Mouse (Mus musculus) gastrocnemius, adult 2 months (tissue): ENCODE results near the gene Filip1l. TPM values are rescaled to one million over a fixed set of nuclear protein-coding genes. Genes with fewer than 3 reads are reported as not detected.
"Not testable (repeated sequence)": the region's sequence is repeated elsewhere in the genome, so short reads cannot be mapped to it uniquely, and the experiment has no call there.

Experiments
- DNase-seq: peaks from one replicate; pipeline ENCODE4 v3.0.0; 2022
- H3K27ac ChIP-seq: fragments of 200-600 bp; 2 replicates; pipeline ENCODE4 v1.8.1; 2022; ENCODE audit warnings: mild to moderate bottlenecking
- H3K4me3 ChIP-seq: fragments of 200-600 bp; 2 replicates; pipeline ENCODE4 v1.8.1; 2022; ENCODE audit warnings: mild to moderate bottlenecking, moderate library complexity
- CTCF ChIP-seq: fragments of 200-600 bp; IDR thresholded peaks from 2 replicates; pipeline ENCODE4 v1.8.1; 2022; ENCODE audit warnings: antibody characterized with exemption, mild to moderate bottlenecking, moderate library complexity
- intact Hi-C: fragments of 180-260 bp; cut with DNase I; formaldehyde crosslinking; loops from one replicate; pipeline ENCODE4 v1.15.1; 2025
- total RNA-seq, 2 experiments: library from RNA; stranded (reverse); gene quantifications; 2 replicates each; pipeline ENCODE4 v1.2.3; 2021

Gene Filip1l
- total RNA-seq, 2 experiments from 2014 or later: 37.5 to 67.0 TPM

- TF ChIP-seq CTCF: no peak
- intact Hi-C loops: no loop called here
- no peak overlapping the region for H3K4me3 ChIP-seq
Observed at GRCm38 (mm10) chr16:57384274-57384673, 31.4 kb downstream of the Filip1l start.

DNA sequence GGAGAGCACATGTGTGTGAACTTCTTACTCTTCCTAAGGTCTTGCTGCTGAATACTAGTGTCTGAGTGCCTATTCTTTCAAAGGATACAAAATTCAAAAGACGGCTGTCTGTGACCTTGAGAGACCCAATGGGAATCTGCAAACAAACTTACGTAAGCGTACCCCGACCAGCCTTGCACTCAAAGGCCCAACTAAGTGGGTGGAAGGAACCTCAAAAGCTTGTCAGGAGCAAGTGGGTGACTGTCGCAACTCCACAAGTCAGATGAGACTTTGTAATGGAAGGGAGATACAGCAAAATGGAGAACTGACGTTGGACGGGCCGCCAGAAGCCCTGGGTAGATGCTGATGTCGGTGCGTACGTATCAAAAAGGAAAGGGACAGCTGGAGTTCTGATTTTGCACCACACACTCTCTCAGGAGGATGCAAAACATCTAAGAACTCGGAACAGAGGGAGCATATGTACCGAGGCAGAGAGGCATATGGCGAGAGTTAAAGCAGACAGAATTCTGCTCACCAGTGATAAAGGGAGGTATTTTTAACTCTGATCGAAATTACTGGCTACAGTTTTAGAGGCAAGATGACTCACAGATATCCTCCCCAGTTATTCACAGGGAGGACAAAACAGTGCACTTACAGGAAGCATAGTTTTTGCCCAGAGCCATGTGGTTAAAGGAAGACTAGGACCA, 36.8 kb downstream of the Filip1l start:
- Histone ChIP-seq H3K27ac (peak overlapping the region; percentile 35), H3K4me3 (no peak overlapping the region)
- no peak for TF ChIP-seq CTCF
- intact Hi-C loops: no loop called here
- no peak for DNase-seq

More at GRCm38 (mm10) chr16:57384274-57384673, 31.4 kb downstream of the Filip1l start:
- H3K27ac ChIP-seq: no peak overlapping the region
- no peak for DNase-seq

DNA sequence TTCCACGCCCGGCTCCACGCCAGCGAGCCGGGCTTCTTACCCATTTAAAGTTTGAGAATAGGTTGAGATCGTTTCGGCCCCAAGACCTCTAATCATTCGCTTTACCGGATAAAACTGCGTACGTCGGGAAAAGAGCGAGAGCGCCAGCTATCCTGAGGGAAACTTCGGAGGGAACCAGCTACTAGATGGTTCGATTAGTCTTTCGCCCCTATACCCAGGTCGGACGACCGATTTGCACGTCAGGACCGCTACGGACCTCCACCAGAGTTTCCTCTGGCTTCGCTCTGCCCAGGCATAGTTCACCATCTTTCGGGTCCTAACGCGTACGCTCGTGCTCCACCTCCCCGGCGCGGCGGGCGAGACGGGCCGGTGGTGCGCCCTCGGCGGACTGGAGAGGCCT, 38.3 kb downstream of the Filip1l start:
- DNase-seq, H3K27ac ChIP-seq, intact Hi-C loops, H3K4me3 ChIP-seq: not testable (repeated sequence)

DNA sequence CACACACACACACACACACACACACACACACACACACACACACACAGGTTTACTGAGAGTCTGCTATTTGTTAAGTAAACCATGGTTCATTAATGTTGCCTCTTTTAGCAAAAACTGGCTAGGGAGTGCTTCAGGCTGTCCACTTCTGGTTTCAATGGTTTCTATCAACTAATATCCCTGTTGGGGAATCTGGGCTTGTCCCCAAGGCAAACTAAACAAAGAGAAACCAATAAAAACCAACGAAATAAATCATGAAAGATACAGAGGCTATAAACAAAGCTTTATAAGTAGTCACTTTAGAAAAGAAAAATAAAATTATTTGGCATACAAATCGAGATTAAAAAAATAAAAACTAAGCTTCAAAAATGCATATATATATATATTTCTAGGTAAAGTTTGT, 39.6 kb downstream of the Filip1l start:
- H3K4me3 ChIP-seq: no peak overlapping the region; the same call in 1 of the 2 replicates
- peak overlapping the region; percentile 80 for H3K27ac ChIP-seq
- intact Hi-C loops: no loop called here
- no peak for TF ChIP-seq CTCF
- DNase-seq: no peak

DNA sequence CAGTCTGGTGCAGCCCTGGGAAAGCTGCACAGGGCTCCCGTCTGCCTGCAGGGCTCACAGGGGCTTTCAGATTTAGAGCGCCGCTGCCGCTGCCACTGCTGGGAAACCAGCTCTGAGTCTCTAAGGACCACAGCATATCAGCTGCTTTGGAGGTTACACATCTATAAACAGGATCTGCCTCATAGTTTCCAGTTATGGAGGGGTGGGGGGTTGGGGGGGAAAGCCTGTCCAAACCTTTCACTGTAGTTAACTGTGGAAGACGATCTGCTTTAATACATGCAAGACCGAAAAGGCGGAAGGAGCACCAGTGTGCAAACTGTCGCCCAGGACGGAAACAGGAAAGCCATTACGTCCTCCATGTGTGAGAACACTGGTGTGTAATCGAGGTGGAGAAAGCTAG, 40.3 kb downstream of the Filip1l start:
- intact Hi-C loops: no loop called here
- TF ChIP-seq CTCF: no peak
- Histone ChIP-seq H3K27ac (peak overlapping the region; percentile 80), H3K4me3 (peak overlapping the region; percentile 56)
- peak; percentile 61 for DNase-seq

- H3K27ac ChIP-seq: peak overlapping the region; percentile 29; the same call in 1 of the 2 replicates
- intact Hi-C loops: loop anchor here (5.0 kb wide), 2 partner anchors 34 to 181 kb away; no protein-coding TSS in a partner anchor
- no peak overlapping the region for H3K4me3 ChIP-seq
- no peak for DNase-seq
- TF ChIP-seq CTCF: no peak
Observed at GRCm38 (mm10) chr16:57396249-57396648, 43.4 kb downstream of the Filip1l start.

GRCm38 (mm10) chr16:57397845-57398244, 45.0 kb downstream of the Filip1l start:
- H3K27ac ChIP-seq: peak overlapping the region; percentile 57; the same call in 1 of the 2 replicates
- no peak for TF ChIP-seq CTCF
- H3K4me3 ChIP-seq: no peak overlapping the region
- DNase-seq: no peak
- intact Hi-C loops: loop anchor here (1.0 to 5.0 kb wide), 3 partner anchors 36 to 179 kb away; no protein-coding TSS in a partner anchor

DNA sequence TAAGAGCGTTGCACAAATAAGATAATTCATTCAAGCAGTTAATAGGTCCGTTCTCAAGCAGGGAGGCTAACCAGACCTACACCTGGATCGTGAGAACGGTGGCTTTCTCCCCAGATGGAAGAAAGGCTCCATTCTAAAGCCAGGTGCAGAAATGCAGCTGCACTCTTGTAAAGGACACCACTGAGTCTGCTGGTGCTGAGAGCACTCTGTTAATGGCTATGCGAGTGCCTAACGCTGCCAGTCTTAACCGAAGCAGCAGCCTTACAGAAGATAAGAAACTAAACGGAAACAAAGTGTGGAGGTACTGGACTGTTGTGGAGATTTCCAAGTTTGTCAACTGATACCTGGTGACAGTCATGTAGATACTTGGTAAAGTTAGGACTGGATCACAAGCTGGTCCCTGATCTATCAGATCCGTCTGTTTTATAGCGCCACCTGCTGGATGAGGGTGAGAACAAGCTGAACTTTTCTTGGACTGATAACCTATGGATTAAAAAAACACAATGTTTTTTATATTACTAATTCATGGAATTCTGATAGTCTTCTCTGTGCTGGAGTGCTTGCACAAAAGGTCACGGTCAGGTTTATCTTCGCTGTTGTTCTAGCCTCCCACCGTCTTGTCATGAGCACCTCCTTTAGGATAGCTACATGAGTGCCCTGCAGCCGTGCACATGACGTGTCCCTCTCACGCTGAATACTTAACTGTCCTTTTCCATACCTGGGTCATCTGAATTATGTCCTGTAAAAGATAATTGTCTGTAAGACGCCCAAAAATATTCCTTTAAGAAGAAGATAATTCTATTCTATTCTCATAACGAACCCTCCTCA, 45.7 kb downstream of the Filip1l start:
- TF ChIP-seq CTCF: peak; percentile 84
- Histone ChIP-seq H3K4me3 (peak overlapping the region; percentile 49), H3K27ac (peak overlapping the region; percentile 70)
- intact Hi-C loops: loop anchor here (1.0 to 5.0 kb wide), 3 partner anchors 36 to 179 kb away; no protein-coding TSS in a partner anchor
- DNase-seq: peak; percentile 75

DNA sequence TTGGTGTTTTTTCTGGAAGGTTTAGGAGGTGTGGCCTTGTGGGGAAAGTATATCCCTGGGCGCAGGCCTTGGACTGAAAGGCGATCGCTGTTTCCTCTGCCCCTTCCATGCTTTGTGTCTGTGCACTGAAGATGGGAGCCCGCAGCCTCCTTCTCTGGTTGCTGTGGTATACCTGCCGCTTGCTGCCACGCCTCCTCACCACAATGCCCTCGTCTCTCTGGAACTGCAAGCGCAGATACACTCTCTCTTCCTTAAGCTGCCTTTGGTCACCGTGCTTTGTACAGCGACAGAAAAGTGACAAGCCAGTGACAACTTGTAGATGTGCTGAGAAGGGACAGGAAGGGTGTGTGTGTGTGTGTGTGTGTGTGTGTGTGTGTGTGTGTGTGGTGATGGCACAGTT, 46.7 kb downstream of the Filip1l start:
- intact Hi-C loops: loop anchor here (5.0 kb wide), 2 partner anchors 37 to 178 kb away; no protein-coding TSS in a partner anchor
- DNase-seq: no peak
- no peak overlapping the region for H3K27ac ChIP-seq
- no peak for TF ChIP-seq CTCF
- no peak overlapping the region for H3K4me3 ChIP-seq

DNA sequence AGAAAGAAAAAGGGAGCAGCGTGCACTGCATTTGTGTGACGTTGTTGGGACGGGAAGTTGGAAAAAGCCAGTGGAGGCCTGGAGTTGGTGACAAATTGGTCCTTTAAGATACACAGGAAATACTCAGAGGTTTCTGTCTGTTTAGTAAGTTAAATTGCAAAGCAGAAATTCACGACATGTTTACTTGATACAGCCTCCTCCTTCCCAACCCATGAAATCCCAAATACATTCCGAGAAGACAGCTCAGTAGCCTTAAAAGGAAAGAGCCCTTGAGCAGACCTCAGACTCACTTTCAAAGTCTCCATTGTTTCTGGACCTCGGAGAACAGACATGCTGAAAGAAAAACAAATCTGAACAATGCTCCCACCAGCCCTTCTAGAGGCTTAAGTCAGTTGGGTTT, 48.8 kb downstream of the Filip1l start:
- TF ChIP-seq CTCF: no peak
- Histone ChIP-seq H3K27ac (peak overlapping the region; percentile 4), H3K4me3 (no peak overlapping the region)
- no peak for DNase-seq
- intact Hi-C loops: no loop called here

- Histone ChIP-seq H3K4me3 (no peak overlapping the region), H3K27ac (peak overlapping the region; percentile 4)
- no peak for DNase-seq
- TF ChIP-seq CTCF: no peak
- intact Hi-C loops: no loop called here
Observed at GRCm38 (mm10) chr16:57402910-57403309, 50.0 kb downstream of the Filip1l start.

DNA sequence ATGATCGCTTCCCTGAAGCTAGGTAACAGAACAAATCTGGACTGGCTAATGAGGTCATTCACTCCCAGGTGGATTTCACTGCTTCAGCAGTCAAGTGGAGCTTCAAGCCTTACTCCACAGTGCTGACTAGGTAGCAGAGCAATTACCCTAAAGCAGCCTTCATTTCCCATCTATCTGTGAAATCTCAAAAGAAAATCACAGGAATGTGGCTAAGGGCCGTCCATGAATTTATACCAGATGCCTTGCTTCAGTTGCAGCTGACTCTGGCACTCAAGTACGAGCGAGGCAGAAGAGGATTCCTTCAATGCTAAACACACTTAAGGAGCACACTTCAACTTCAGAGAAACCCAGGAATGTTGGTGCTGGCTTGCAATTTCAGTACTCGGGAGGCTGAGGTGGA, 50.9 kb downstream of the Filip1l start:
- intact Hi-C loops: no loop called here
- no peak for DNase-seq
- no peak overlapping the region for H3K4me3 ChIP-seq
- TF ChIP-seq CTCF: no peak
- peak overlapping the region; percentile 43; the same call in 1 of the 2 replicates for H3K27ac ChIP-seq

DNA sequence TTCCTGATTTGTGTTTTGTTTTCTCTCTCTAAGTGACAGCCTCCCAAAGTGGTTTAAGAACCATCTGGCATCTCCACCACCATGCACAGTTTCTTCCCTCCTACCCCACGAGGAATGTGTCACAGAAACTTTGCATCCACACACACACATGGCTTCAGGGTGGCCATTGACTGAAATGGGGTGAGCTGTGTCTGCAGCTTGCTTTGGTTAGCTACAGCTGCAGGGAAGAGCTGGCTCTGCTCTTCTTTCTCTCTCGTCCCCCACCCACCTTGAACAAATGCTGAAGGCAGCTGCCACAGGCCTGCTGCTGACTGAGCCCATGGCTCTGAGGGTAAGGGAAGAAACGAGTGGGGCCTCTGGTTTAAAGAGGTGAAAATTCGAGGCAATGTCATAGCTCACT, 59.9 kb downstream of the Filip1l start:
- TF ChIP-seq CTCF: no peak
- Histone ChIP-seq H3K4me3 (no peak overlapping the region), H3K27ac (no peak overlapping the region)
- no peak for DNase-seq
- intact Hi-C loops: loop anchor here (10.0 kb wide), 1 partner anchor 922 kb away; no protein-coding TSS in a partner anchor
